Mouse (Mus musculus) hindbrain, embryonic 12.5 days (tissue): ENCODE measurements at regions not wholly inside any gene's neighbourhood (a gene's known extent, or its start where the extent isn't known, plus 50 kb on each side); places are given as distances from the start of the nearest gene placed in this dataset.
"Not testable (repeated sequence)": the region's sequence is repeated elsewhere in the genome, so short reads cannot be mapped to it uniquely, and the experiment has no call there.

Experiments used
- ATAC-seq: fragments of 200-750 bp; cut with Nextera tagmentation; 2 replicates; pipeline ENCODE4 v1.8.0; 2017; ENCODE audit warnings: moderate TSS enrichment; ENCODE audit not compliant: low FRiP score
- H3K27ac ChIP-seq: fragments of 300-500 bp; sonication (generic); 2 replicates; pipeline ENCODE4 v1.5.1; 2016; ENCODE audit warnings: mild to moderate bottlenecking
- H3K27me3 ChIP-seq: fragments of 300-500 bp; sonication (generic); 2 replicates; pipeline ENCODE4 v1.6.1; 2016; ENCODE audit warnings: mild to moderate bottlenecking
- H3K36me3 ChIP-seq: fragments of 300-500 bp; sonication (generic); 2 replicates; pipeline ENCODE4 v1.6.1; 2016; ENCODE audit warnings: mild to moderate bottlenecking
- H3K4me1 ChIP-seq: fragments of 300-500 bp; sonication (generic); 2 replicates; pipeline ENCODE4 v1.6.1; 2016
- H3K4me2 ChIP-seq: fragments of 300-500 bp; sonication (generic); replicated peaks from 2 replicates; pipeline ENCODE4 v1.6.1; 2016; ENCODE audit warnings: mild to moderate bottlenecking
- H3K4me3 ChIP-seq: fragments of 300-500 bp; sonication (generic); 2 replicates; pipeline ENCODE4 v1.5.1; 2016; ENCODE audit warnings: mild to moderate bottlenecking
- H3K9ac ChIP-seq: fragments of 300-500 bp; sonication (generic); 2 replicates; pipeline ENCODE4 v1.6.1; 2016; ENCODE audit warnings: mild to moderate bottlenecking, moderate library complexity
- H3K9me3 ChIP-seq: fragments of 300-500 bp; sonication (generic); replicated peaks from 2 replicates; pipeline ENCODE4 v1.6.1; 2016; ENCODE audit warnings: mild to moderate bottlenecking
- WGBS: fragments of 180-500 bp; shearing (Covaris S2); methylation state at CpG from one replicate; pipeline ENCODE4 v1.1.7; 2016; 5-methylcytosine and 5-hydroxymethylcytosine counted together

- 63% methylated on average over 4 of the region's 4 CpGs for WGBS
- no peak overlapping the region for H3K4me3 ChIP-seq
Observed at GRCm38 (mm10) chr17:58820588-58821195, 170.5 kb downstream of the Pdzph1 start.

DNA sequence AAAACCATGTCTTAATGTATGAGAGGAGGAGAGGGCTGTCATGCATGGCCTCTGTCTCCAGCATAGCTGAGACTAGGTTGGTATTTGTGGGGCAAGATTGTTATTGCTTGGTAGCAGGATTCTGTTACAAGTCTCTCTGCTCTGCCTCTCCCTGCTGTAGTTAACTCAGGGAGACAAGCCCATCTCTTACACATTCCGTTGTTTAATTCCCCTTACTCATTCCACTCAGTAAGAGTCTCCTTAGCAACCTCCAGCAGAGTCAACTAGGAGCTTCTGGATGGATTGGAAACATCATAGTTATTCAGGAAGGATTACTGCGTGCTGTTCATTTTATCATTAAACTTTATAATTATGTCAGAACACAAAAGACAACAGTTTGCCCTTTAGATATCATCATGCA, 171.8 kb downstream of the Pdzph1 start:
- Histone ChIP-seq H3K9ac (no peak overlapping the region), H3K27ac (no peak overlapping the region), H3K4me1 (no peaks in the 10 kb centered on the region), H3K36me3 (no peaks in the 10 kb centered on the region), H3K27me3 (no peaks in the 10 kb centered on the region), H3K4me3 (no peak overlapping the region), H3K4me2 (no peak overlapping the region), H3K9me3 (no peaks in the 10 kb centered on the region)
- 71% methylated on average over 2 of the region's 2 CpGs for WGBS
- no peak for ATAC-seq

More at GRCm38 (mm10) chr17:58820588-58821195, 170.5 kb downstream of the Pdzph1 start:
- Histone ChIP-seq H3K4me2 (no peak overlapping the region), H3K9ac (no peak overlapping the region), H3K9me3 (no peaks in the 10 kb centered on the region), H3K4me1 (no peaks in the 10 kb centered on the region), H3K27ac (no peak overlapping the region), H3K36me3 (no peaks in the 10 kb centered on the region), H3K27me3 (no peaks in the 10 kb centered on the region)
- no peak for ATAC-seq

GRCm38 (mm10) chr17:58775451-58775850, 215.7 kb downstream of the Pdzph1 start:
- H3K4me3 ChIP-seq, H3K9me3 ChIP-seq, H3K4me2 ChIP-seq, ATAC-seq, H3K27me3 ChIP-seq, H3K4me1 ChIP-seq, H3K27ac ChIP-seq, H3K36me3 ChIP-seq, H3K9ac ChIP-seq: not testable (repeated sequence)
- WGBS: 75% methylated on average over 3 of the region's 3 CpGs

DNA sequence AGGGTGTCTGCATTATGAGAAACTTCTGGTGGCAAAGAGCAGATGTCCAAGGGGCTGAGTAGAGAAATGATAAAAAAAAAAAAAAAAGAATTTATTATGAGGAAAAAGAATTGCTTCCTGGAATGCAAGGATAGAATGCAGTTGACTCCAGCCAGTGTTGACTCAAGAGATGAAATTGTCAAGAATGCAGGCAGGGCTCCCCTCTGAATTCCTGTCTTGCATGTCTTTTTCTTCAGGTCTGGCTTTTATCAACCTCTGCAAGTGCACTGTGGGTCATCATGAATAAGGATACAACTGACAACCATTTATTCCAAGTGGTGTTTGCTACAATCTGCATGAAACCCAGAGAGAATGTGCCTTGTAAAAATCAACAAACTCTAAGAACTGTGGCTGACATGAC, 217.6 kb downstream of the Pdzph1 start:
- H3K9ac ChIP-seq: no peak overlapping the region
- no peak for ATAC-seq
- H3K4me3 ChIP-seq: no peak overlapping the region
- H3K9me3 ChIP-seq: no peaks in the 10 kb centered on the region
- H3K27ac ChIP-seq: no peak overlapping the region
- no peaks in the 10 kb centered on the region for H3K4me1 ChIP-seq
- no peaks in the 10 kb centered on the region for H3K27me3 ChIP-seq
- no peak overlapping the region for H3K4me2 ChIP-seq
- no peaks in the 10 kb centered on the region for H3K36me3 ChIP-seq

DNA sequence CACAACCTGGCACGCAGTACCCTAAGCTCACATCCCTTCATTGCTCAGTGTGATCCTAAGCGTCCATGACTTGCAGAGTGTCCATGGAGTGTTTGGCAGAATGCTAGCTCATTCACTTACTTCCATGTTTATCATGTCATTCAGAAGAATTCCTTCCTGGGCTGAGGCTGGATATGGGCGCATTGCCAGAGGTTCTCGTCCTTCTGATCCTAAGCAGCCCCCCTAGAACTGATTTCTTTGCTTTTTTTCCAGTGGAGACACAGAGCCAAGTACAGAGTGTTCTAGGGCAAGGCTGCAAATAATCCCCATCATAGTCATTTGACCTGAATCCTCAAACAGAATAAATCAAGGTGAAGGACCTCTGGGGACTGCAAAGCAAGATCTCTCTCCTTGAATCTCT, 226.0 kb downstream of the Pdzph1 start:
- no peak for ATAC-seq
- no peaks in the 10 kb centered on the region for H3K27me3 ChIP-seq
- H3K9me3 ChIP-seq: no peaks in the 10 kb centered on the region
- H3K9ac ChIP-seq: no peak overlapping the region
- H3K4me2 ChIP-seq: no peak overlapping the region
- no peak overlapping the region for H3K27ac ChIP-seq
- no peaks in the 10 kb centered on the region for H3K36me3 ChIP-seq
- no peaks in the 10 kb centered on the region for H3K4me1 ChIP-seq
- no peak overlapping the region for H3K4me3 ChIP-seq
- WGBS: 86% methylated on average over 4 of the region's 4 CpGs

DNA sequence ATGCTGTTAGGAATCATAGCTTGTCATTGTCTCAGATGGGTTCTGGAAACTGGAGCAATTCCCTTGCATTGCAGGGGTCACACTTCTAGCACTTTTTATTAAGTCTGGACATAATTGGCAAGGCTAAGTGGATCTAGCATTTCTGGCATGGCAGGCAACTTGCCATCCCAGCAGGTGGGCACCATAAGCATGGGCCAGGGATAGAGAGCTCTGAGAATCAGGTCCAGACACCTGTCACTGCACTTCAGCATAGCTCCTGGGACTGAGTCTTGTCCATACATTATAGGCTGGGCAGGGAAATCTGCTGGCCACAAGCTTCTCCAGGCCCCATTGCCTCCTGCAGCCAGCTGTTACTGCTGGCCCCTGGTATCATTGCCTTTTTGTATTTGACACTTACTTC, 242.2 kb downstream of the Pdzph1 start:
- H3K36me3 ChIP-seq: no peaks in the 10 kb centered on the region
- no peaks in the 10 kb centered on the region for H3K4me1 ChIP-seq
- H3K9me3 ChIP-seq: no peaks in the 10 kb centered on the region
- no peak overlapping the region for H3K9ac ChIP-seq
- no peak overlapping the region for H3K4me2 ChIP-seq
- no peak overlapping the region for H3K27ac ChIP-seq
- no peak for ATAC-seq
- no peak overlapping the region for H3K4me3 ChIP-seq
- H3K27me3 ChIP-seq: no peaks in the 10 kb centered on the region

- ATAC-seq: no peak
- Histone ChIP-seq H3K27me3 (no peaks in the 10 kb centered on the region), H3K4me1 (no peaks in the 10 kb centered on the region), H3K9me3 (no peaks in the 10 kb centered on the region), H3K27ac (no peak overlapping the region), H3K4me3 (no peak overlapping the region), H3K36me3 (no peaks in the 10 kb centered on the region), H3K9ac (no peak overlapping the region), H3K4me2 (no peak overlapping the region)
- WGBS: 87% methylated on average over 3 of the region's 3 CpGs
Observed at GRCm38 (mm10) chr17:58748264-58748663, 242.9 kb downstream of the Pdzph1 start.

- no peak overlapping the region for H3K4me2 ChIP-seq
- 68% methylated on average over 2 of the region's 2 CpGs for WGBS
- no peak overlapping the region for H3K27ac ChIP-seq
- H3K9me3 ChIP-seq: no peaks in the 10 kb centered on the region
- H3K4me3 ChIP-seq: no peak overlapping the region
- H3K36me3 ChIP-seq: no peaks in the 10 kb centered on the region
- H3K27me3 ChIP-seq: no peaks in the 10 kb centered on the region
- no peaks in the 10 kb centered on the region for H3K4me1 ChIP-seq
- H3K9ac ChIP-seq: no peak overlapping the region
- no peak for ATAC-seq
Observed at GRCm38 (mm10) chr17:58710748-58711478, 280.3 kb downstream of the Pdzph1 start.

DNA sequence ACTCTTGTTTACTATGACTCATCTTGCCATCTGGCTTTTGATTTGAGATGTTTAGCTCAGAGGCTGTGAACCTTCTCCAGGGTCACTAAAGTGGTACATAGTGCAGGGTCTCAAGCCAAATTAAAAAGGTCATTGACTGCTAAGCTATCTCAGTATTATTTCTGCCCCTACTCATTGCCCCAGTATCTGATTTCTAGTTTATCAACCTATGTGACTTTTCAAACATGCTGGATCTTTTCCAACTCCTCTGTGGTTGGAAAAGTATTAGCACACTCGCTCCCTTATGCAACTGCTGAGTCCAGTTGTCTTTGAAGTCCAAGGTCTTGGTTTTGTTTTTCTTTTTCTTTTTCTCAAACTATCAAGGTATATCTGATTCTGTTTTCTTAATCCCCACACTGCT, 301.0 kb downstream of the Pdzph1 start:
- H3K36me3 ChIP-seq: no peaks in the 10 kb centered on the region
- ATAC-seq: no peak
- H3K27ac ChIP-seq: no peak overlapping the region
- H3K4me3 ChIP-seq: no peak overlapping the region
- H3K27me3 ChIP-seq: no peaks in the 10 kb centered on the region
- no peaks in the 10 kb centered on the region for H3K4me1 ChIP-seq
- no peak overlapping the region for H3K4me2 ChIP-seq
- no peak overlapping the region for H3K9ac ChIP-seq
- 79% methylated on average over 1 of the region's 1 CpGs for WGBS
- no peaks in the 10 kb centered on the region for H3K9me3 ChIP-seq

GRCm38 (mm10) chr17:58672291-58672690, 318.9 kb downstream of the Pdzph1 start:
- Histone ChIP-seq H3K27ac (no peak overlapping the region), H3K9me3 (no peaks in the 10 kb centered on the region), H3K4me2 (no peak overlapping the region), H3K36me3 (no peaks in the 10 kb centered on the region), H3K4me3 (no peak overlapping the region), H3K9ac (no peak overlapping the region), H3K4me1 (no peaks in the 10 kb centered on the region), H3K27me3 (no peaks in the 10 kb centered on the region)
- WGBS: 78% methylated on average over 2 of the region's 2 CpGs
- ATAC-seq: no peak

DNA sequence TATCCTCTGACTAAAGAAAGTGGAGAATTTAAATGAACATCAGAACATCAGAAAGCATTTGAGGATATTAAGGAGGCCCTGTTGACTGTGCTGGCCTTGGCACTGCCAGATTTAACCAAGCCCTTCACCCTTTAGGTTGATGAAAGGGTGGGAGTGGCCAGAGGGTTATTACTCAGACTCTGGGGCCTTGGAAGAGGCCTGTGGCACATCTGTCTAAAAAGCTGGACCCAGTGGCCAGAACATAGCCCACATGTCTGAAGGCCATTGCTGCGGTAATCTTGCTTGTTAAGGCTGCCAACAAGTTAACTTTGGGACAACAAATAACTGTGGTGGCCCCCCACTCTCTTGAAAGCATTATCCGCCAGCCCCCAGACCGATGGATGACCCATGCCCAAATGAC, 323.1 kb downstream of the Pdzph1 start:
- H3K4me2 ChIP-seq: no peak overlapping the region
- H3K36me3 ChIP-seq: no peaks in the 10 kb centered on the region
- H3K4me3 ChIP-seq: no peak overlapping the region
- no peak overlapping the region for H3K9ac ChIP-seq
- no peaks in the 10 kb centered on the region for H3K4me1 ChIP-seq
- no peak for ATAC-seq
- no peak overlapping the region for H3K27ac ChIP-seq
- no peaks in the 10 kb centered on the region for H3K9me3 ChIP-seq
- no peaks in the 10 kb centered on the region for H3K27me3 ChIP-seq
- 95% methylated on average over 3 of the region's 3 CpGs for WGBS

DNA sequence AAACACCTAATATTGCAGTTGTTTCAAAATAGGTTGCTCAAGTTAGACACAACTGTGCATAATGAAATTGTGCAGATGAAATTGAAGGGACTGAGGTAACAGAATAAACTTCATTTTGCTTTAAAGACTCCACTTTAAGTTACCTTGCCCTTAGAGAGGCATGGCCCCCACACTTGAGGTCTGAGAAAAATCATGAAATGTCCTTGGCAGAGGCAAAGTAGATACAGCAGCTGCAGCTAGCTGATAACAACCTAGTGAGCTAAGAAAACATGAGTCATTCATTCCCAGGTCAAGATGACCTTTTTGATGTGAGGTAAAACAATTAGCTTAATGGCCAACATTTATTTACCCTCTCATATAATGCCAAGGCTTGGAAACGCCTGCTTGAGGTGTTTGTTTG, 347.4 kb downstream of the Pdzph1 start:
- no peak for ATAC-seq
- Histone ChIP-seq H3K4me2 (no peak overlapping the region), H3K4me1 (no peaks in the 10 kb centered on the region), H3K9ac (no peak overlapping the region), H3K27ac (no peak overlapping the region), H3K27me3 (no peaks in the 10 kb centered on the region), H3K9me3 (no peaks in the 10 kb centered on the region), H3K4me3 (no peak overlapping the region), H3K36me3 (no peaks in the 10 kb centered on the region)
- 77% methylated on average over 1 of the region's 1 CpGs for WGBS

- no peaks in the 10 kb centered on the region for H3K36me3 ChIP-seq
- no peak overlapping the region for H3K4me3 ChIP-seq
- H3K9me3 ChIP-seq: no peaks in the 10 kb centered on the region
- no peak overlapping the region for H3K9ac ChIP-seq
- H3K4me1 ChIP-seq: no peaks in the 10 kb centered on the region
- H3K27ac ChIP-seq: no peak overlapping the region
- H3K27me3 ChIP-seq: no peaks in the 10 kb centered on the region
- WGBS: 71% methylated on average over 1 of the region's 1 CpGs
- H3K4me2 ChIP-seq: no peak overlapping the region
- ATAC-seq: no peak
Observed at GRCm38 (mm10) chr17:58642273-58642672, 348.9 kb downstream of the Pdzph1 start.
